Mouse (Mus musculus): ENCODE results near the gene Dapk1.

- TF ChIP-seq CTCF (IDR thresholded peaks at IDR 0.05; ENCODE audit: low read depth) (peak; percentile 69), EP300 (IDR thresholded peaks at IDR 0.05; ENCODE audit: low read depth) (no peak)
These were observed 146.8 kb downstream of the Dapk1 start for GRCm38 (mm10) chr13:60748556-60748955.
